Mouse (Mus musculus): Measurements from ENCODE around the gene Car3.

GRCm38 (mm10) chr3:14861165-14861564, 2.1 kb upstream of the Car3 start:
- TF ChIP-seq CTCF (IDR thresholded peaks at IDR 0.05; ENCODE audit: low read depth, low read length) (no peak), POLR2A (IDR thresholded peaks at IDR 0.05; ENCODE audit: insufficient read depth, low read length) (no peak)

Measured in ES-Bruce4 (cell line).